Mouse (Mus musculus) frontal cortex, adult 2 months (tissue): Measurements from ENCODE around the gene Tmem33. TPM values are rescaled to one million over a fixed set of nuclear protein-coding genes. Genes with fewer than 3 reads are reported as not detected.

ENCODE experiments used
- DNase-seq, 2 experiments: peaks; one replicate each; pipeline ENCODE4 v3.0.0; 2022; ENCODE audit warnings: low spot score in 1 of 2; ENCODE audit errors: extremely low spot score in 1 of 2
- polyA plus RNA-seq: library from polyadenylated mRNA; depleted of rRNA; stranded (reverse); fragments of >200 nt; gene quantifications from 2 replicates; pipeline ENCODE4 v1.2.3, GENCODE M21; 2012; rRNA removed

The Tmem33 gene
- polyA plus RNA-seq, 1 experiment, result 49.0 TPM

GRCm38 (mm10) chr5:67311811-67312521 is 51.6 kb downstream of the Tmem33 start:
- no peak for DNase-seq

- no peak for DNase-seq
Observed at GRCm38 (mm10) chr5:67312522-67312851, 52.1 kb downstream of the Tmem33 start.

- DNase-seq, result no peak
Observed at GRCm38 (mm10) chr5:67321656-67322268, 61.4 kb downstream of the Tmem33 start.

GRCm38 (mm10) chr5:67324032-67324431 is 63.7 kb downstream of the Tmem33 start:
- DNase-seq, result no peak

GRCm38 (mm10) chr5:67340811-67341210 is 80.4 kb downstream of the Tmem33 start:
- DNase-seq, result no peak

Other genes with a start within 250 kb of the Tmem33 start
- 0.02 TPM in 1 of 2 replicates, not detected in the other for gene Phox2b, start 161.3 kb upstream of the Tmem33 start, polyA plus RNA-seq
- gene Slc30a9, start 46.4 kb downstream of the Tmem33 start, polyA plus RNA-seq, result 118 and 126 TPM in 2 replicates
- gene Bend4, start 167.7 kb downstream of the Tmem33 start, polyA plus RNA-seq, result 3.8 TPM in 2 replicates